In the genomic region with DNA sequence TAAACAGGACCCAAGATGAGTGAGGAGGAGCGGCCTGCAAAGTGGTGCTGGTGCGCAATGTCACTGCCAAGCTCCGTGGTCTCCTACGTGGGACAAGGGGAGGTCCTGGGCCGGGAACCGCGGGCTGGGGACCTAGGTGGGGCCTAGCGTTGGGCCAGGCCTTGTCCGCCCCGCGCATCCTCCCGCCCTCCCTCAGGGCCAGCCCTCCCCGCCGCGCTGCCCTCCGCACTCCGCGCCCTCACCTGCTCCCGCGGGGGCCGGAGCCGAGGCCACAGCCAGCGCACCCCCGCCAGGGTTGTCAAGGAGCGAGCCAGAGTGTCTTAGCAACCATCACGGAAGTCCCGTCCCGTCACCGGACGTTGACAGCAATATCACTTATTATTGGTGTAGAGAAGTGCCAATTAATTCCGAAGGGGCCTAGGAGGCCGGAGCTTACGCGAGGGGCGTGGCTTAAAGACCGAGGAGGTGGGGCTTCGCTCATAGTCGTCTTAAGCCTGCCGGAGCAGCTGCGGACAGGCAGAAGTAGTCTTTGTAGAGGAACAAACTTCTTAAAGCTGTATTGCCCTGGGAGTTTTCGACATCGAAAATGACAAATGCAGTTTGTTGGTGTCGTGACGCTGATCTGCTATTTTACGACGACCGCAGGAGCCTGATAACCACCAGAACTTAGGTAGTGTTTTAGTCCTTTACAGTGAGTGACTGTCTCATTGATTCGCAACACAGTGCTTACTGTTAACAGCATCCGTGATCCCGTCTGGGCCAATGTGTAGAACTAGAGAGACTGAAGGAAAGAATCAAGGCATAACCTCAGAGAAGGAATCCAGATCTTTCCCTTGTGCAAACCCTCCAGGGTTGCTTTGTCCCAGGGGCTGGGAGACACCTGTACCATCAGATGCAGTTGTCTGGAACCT, we compare ENCODE assay signal across 1 mouse cellular context.
A peak's percentile ranks its signal among the peaks of the same experiment; 100 is the strongest.
TF ChIP-seq lines count a peak whose summit lies in the region.

No protein-coding gene starts in this region.

TF ChIP-seq in CH12.LX, 34 proteins besides CTCF, POLR2A, EP300 and RAD21:
- TF ChIP-seq UBTF (IDR thresholded peaks at IDR 0.05; ENCODE audit: low read depth, low read length) = no peak
- peak; percentile 61; the same call in 1 of the 2 replicates for TF ChIP-seq NELFE (IDR thresholded peaks at IDR 0.05; ENCODE audit: low read depth, low read length)
- peak; percentile 20 for TF ChIP-seq ZMIZ1 (IDR thresholded peaks at IDR 0.05; ENCODE audit: low read depth, low read length)
- no peak for TF ChIP-seq ZNF384 (IDR thresholded peaks at IDR 0.05; ENCODE audit: low read depth, low read length)
- no peak for TF ChIP-seq MYC (IDR thresholded peaks at IDR 0.05; ENCODE audit: low read depth, low read length)
- TF ChIP-seq TBP (conservative IDR thresholded peaks at IDR 0.05; ENCODE audit: low read depth, low read length) = peak; percentile 84
- TF ChIP-seq USF2 (conservative IDR thresholded peaks at IDR 0.05; ENCODE audit: low read depth, low read length) = no peak
- peak; percentile 52; the same call in 1 of the 2 replicates for TF ChIP-seq MAZ (IDR thresholded peaks at IDR 0.05; ENCODE audit: low read depth, low read length)
- TF ChIP-seq USF1 (IDR thresholded peaks at IDR 0.05; ENCODE audit: low read depth, low read length) = no peak
- peak; percentile 88 for TF ChIP-seq MXI1 (IDR thresholded peaks at IDR 0.05; ENCODE audit: low read depth, low read length)
- no peak for TF ChIP-seq RCOR1 (conservative IDR thresholded peaks at IDR 0.05; ENCODE audit: low read depth, low read length)
- peak; percentile 82 for TF ChIP-seq HCFC1 (IDR thresholded peaks at IDR 0.05; ENCODE audit: low read depth, low read length)
- TF ChIP-seq SMC3 (IDR thresholded peaks at IDR 0.05; ENCODE audit: low read depth, low read length) = no peak
- no peak for TF ChIP-seq JUND (conservative IDR thresholded peaks at IDR 0.05; ENCODE audit: low read depth, low read length)
- no peak for TF ChIP-seq POLR2AphosphoS2 (IDR thresholded peaks at IDR 0.05; ENCODE audit: low read depth, low read length)
- no peak for TF ChIP-seq ETS1 (conservative IDR thresholded peaks at IDR 0.05; ENCODE audit: low read depth, low read length)
- TF ChIP-seq ZKSCAN1 (IDR thresholded peaks at IDR 0.05; ENCODE audit: borderline replicate concordance, low read depth, low read length) = no peak
- TF ChIP-seq NRF1 (IDR thresholded peaks at IDR 0.05; ENCODE audit: low read depth, low read length) = peak; percentile 37; the same call in 1 of the 2 replicates
- peak; percentile 68; the same call in 1 of the 2 replicates for TF ChIP-seq KAT2A (IDR thresholded peaks at IDR 0.05; ENCODE audit: insufficient replicate concordance, low read length)
- TF ChIP-seq IRF4 (IDR thresholded peaks at IDR 0.05; ENCODE audit: low read depth, low read length) = no peak
- TF ChIP-seq CHD1 (IDR thresholded peaks at IDR 0.05; ENCODE audit: low read depth, low read length) = no peak
- no peak for TF ChIP-seq ZC3H11A (IDR thresholded peaks at IDR 0.05; ENCODE audit: low read depth, low read length)
- peak; percentile 85 for TF ChIP-seq MAX (IDR thresholded peaks at IDR 0.05; ENCODE audit: low read length)
- TF ChIP-seq CHD2 (IDR thresholded peaks at IDR 0.05; ENCODE audit: low read length) = peak; percentile 67
- TF ChIP-seq GABPA (IDR thresholded peaks at IDR 0.05; ENCODE audit: insufficient replicate concordance, low read depth, low read length) = no peak
- TF ChIP-seq MAFK (IDR thresholded peaks at IDR 0.05; ENCODE audit: insufficient replicate concordance, low read length) = no peak
- TF ChIP-seq JUN (IDR thresholded peaks at IDR 0.05; ENCODE audit: insufficient read depth, low read depth, low read length) = no peak
- peak; percentile 87 for TF ChIP-seq SIN3A (IDR thresholded peaks at IDR 0.05; ENCODE audit: low read length)
- peak; percentile 87 for TF ChIP-seq ELF1 (IDR thresholded peaks at IDR 0.05; ENCODE audit: low read depth, low read length)
- TF ChIP-seq E2F4 (IDR thresholded peaks at IDR 0.05; ENCODE audit: insufficient replicate concordance, low read depth, low read length) = no peak
- TF ChIP-seq BHLHE40 (IDR thresholded peaks at IDR 0.05; ENCODE audit: low read depth, low read length) = no peak
- no peak for TF ChIP-seq TCF12 (IDR thresholded peaks at IDR 0.05; ENCODE audit: low read depth, low read length)
- no peak for TF ChIP-seq PAX5 (IDR thresholded peaks at IDR 0.05; ENCODE audit: low read length)
- TF ChIP-seq MEF2A (IDR thresholded peaks at IDR 0.05; ENCODE audit: borderline replicate concordance, low read depth, low read length) = 0 out of 2 replicates have a peak, but pooled peaks have one; percentile 7
